Mouse (Mus musculus) forebrain, postnatal 0 days (tissue): ENCODE results near the gene Rfesd. TPM values are rescaled to one million over a fixed set of nuclear protein-coding genes. Genes with fewer than 3 reads are reported as not detected.

Experiments used
- ATAC-seq: fragments of 200-750 bp; cut with Nextera tagmentation; 2 replicates; pipeline ENCODE4 v1.8.0; 2017; ENCODE audit warnings: mild to moderate bottlenecking, moderate library complexity
- DNase-seq: peaks from one replicate; pipeline ENCODE4 v3.0.0-alpha.2; 2015
- H3K27ac ChIP-seq: fragments of 300-500 bp; sonication (generic); 2 replicates; pipeline ENCODE4 v1.5.1; 2014; ENCODE audit warnings: low read depth, mild to moderate bottlenecking, antibody characterized with exemption, low read length, moderate library complexity, mixed read lengths
- H3K27me3 ChIP-seq: fragments of 300-500 bp; sonication (generic); 2 replicates; pipeline ENCODE4 v1.6.1; 2014; ENCODE audit warnings: mild to moderate bottlenecking, low read length, mixed read lengths; ENCODE audit not compliant: insufficient read depth
- H3K36me3 ChIP-seq: fragments of 300-500 bp; sonication (generic); 2 replicates; pipeline ENCODE4 v1.6.1; 2014; ENCODE audit warnings: mild to moderate bottlenecking, moderate library complexity; ENCODE audit not compliant: insufficient read depth
- H3K4me1 ChIP-seq: fragments of 300-500 bp; sonication (generic); 2 replicates; pipeline ENCODE4 v1.6.1; 2014; ENCODE audit warnings: antibody characterized with exemption; ENCODE audit not compliant: insufficient read depth
- H3K4me2 ChIP-seq: fragments of 300-500 bp; sonication (generic); 2 replicates; pipeline ENCODE4 v1.6.1; 2014; ENCODE audit warnings: low read depth, mild to moderate bottlenecking, moderate library complexity
- H3K4me3 ChIP-seq: fragments of 300-500 bp; sonication (generic); 2 replicates; pipeline ENCODE4 v1.5.1; 2014; ENCODE audit warnings: low read depth, low read length, mixed read lengths
- H3K9ac ChIP-seq: fragments of 300-500 bp; sonication (generic); 2 replicates; pipeline ENCODE4 v1.6.1; 2014; ENCODE audit warnings: mild to moderate bottlenecking
- H3K9me3 ChIP-seq: fragments of 300-500 bp; sonication (generic); 2 replicates; pipeline ENCODE4 v1.6.1; 2016; ENCODE audit warnings: low read length
- CTCF ChIP-seq: sonication (generic); IDR thresholded peaks from 2 replicates; pipeline ENCODE4 v1.5.1; 2016; ENCODE audit warnings: antibody characterized with exemption, control low read depth, low read depth
- WGBS: fragments of 180-500 bp; shearing (Covaris S2); extraction: QIAGEN DNeasy Blood & Tissue Kit; methylation state at CpG from one replicate; pipeline ENCODE4 v1.1.7; 2014; 5-methylcytosine and 5-hydroxymethylcytosine counted together
- polyA plus RNA-seq: library from polyadenylated mRNA; unstranded; fragments of >200 nt; fragmentation: Nextera tagmentation; extraction: Ambion mirVana; gene quantifications from 2 replicates; pipeline ENCODE4 v1.2.1, GENCODE M21; 2015
- total RNA-seq: library from RNA; depleted of rRNA; stranded (reverse); fragments of >200 nt; gene quantifications from 2 replicates; pipeline ENCODE4 v1.2.3, GENCODE M21; 2014; rRNA removed

Gene Rfesd
- total RNA-seq (18.9 and 22.1 TPM in 2 replicates), polyA plus RNA-seq (23.4 and 24.9 TPM in 2 replicates)

DNA sequence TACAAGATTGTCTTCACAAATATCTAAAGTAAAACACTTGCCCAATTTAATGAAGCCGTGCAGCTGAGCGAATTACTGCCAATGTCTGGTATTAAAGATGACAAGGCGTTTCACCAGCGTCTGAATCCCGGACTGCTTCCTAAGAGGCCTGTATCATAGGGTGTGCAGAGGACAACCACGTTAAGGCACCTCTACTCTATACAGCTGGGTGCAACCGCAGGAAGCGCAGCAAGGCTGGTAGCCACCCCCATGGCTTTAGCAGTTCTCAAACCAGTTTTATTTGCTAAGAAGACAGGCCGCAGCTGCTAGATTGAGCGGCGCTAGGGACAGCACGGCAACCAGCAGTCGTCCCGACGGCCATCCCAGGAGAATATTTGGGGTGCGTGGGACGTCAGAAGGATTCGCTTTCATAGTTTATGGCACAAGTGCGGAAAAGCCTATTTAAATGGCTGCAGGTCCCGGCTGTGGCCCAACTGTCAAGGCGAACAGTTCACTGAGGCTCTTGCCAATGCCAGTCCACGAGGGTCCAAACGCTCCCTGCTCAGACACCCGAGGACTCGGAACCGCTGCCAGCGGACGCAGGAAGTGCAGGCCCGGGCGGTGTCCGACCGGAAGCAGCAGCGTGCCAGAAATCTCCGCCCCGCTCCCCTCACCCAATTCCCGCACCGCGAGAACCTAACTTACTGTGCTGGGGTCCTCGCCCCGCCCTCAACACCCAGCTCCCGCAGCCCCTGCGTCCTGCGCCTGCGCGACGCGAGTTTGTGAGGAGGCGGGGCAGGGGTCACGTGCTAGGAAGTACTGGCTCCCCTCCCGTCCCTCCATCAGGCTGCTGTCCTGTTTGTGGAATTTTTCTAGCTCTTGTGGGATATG is at the start of gene Rfesd:
Gene Rfesd, minus strand, starts transcription at position 746 of the 870 bp plus-strand sequence.
- DNase-seq (peak; percentile 99), ATAC-seq (peak; percentile 99)
- Histone ChIP-seq H3K4me3 (peak within 1 kb of the TSS; percentile 77), H3K4me2 (peak within 1 kb of the TSS; percentile 80), H3K9me3 (no peaks in the 10 kb centered on the region), H3K4me1 (peaks cover 5% of the 10 kb centered on the region; the same call in 1 of the 2 replicates), H3K9ac (peak within 1 kb of the TSS; percentile 96), H3K36me3 (no peaks in the 10 kb centered on the region), H3K27me3 (no peaks in the 10 kb centered on the region), H3K27ac (peak within 1 kb of the TSS; percentile 96)
- under 1% methylated on average over 50 of the region's 50 CpGs for WGBS
- TF ChIP-seq CTCF, result no peak

- Histone ChIP-seq H3K36me3 (peaks cover 16% of the 10 kb centered on the region), H3K27ac (no peak overlapping the region), H3K4me3 (no peak overlapping the region), H3K4me1 (no peaks in the 10 kb centered on the region), H3K27me3 (no peaks in the 10 kb centered on the region), H3K9ac (no peak overlapping the region), H3K9me3 (no peaks in the 10 kb centered on the region), H3K4me2 (no peak overlapping the region)
- 91% methylated on average over 13 of the region's 13 CpGs for WGBS
- TF ChIP-seq CTCF, result no peak
- no peak for ATAC-seq
- DNase-seq, result no peak
Observed at GRCm38 (mm10) chr13:76064363-76064945, 45.9 kb upstream of the Rfesd start.

GRCm38 (mm10) chr13:76063548-76063947 is 45.0 kb upstream of the Rfesd start:
- H3K36me3 ChIP-seq, result peaks cover 16% of the 10 kb centered on the region
- H3K9me3 ChIP-seq, result no peaks in the 10 kb centered on the region
- no peak for TF ChIP-seq CTCF
- no peak overlapping the region for H3K27ac ChIP-seq
- no peaks in the 10 kb centered on the region for H3K4me1 ChIP-seq
- no peak overlapping the region for H3K4me2 ChIP-seq
- no peak for DNase-seq
- ATAC-seq, result no peak
- no peak overlapping the region for H3K9ac ChIP-seq
- WGBS, result 92% methylated on average over 4 of the region's 4 CpGs
- H3K4me3 ChIP-seq, result no peak overlapping the region
- H3K27me3 ChIP-seq, result no peaks in the 10 kb centered on the region

- Histone ChIP-seq H3K27ac (no peak overlapping the region), H3K27me3 (no peaks in the 10 kb centered on the region), H3K4me3 (no peak overlapping the region), H3K4me2 (no peak overlapping the region), H3K9me3 (no peaks in the 10 kb centered on the region), H3K9ac (no peak overlapping the region), H3K4me1 (no peaks in the 10 kb centered on the region), H3K36me3 (peaks cover 16% of the 10 kb centered on the region)
- ATAC-seq (no peak), DNase-seq (no peak)
- 95% methylated on average over 3 of the region's 3 CpGs for WGBS
- TF ChIP-seq CTCF, result no peak
Observed at GRCm38 (mm10) chr13:76062569-76062968, 44.0 kb upstream of the Rfesd start.

- 79% methylated on average over 3 of the region's 3 CpGs for WGBS
- no peak overlapping the region for H3K4me2 ChIP-seq
- H3K9ac ChIP-seq, result no peak overlapping the region
- TF ChIP-seq CTCF, result no peak
- H3K4me3 ChIP-seq, result no peak overlapping the region
- H3K27me3 ChIP-seq, result no peaks in the 10 kb centered on the region
- ATAC-seq, result no peak
- no peaks in the 10 kb centered on the region for H3K9me3 ChIP-seq
- H3K36me3 ChIP-seq, result peaks cover 16% of the 10 kb centered on the region
- DNase-seq, result no peak
- H3K4me1 ChIP-seq, result no peaks in the 10 kb centered on the region
- no peak overlapping the region for H3K27ac ChIP-seq
Observed at GRCm38 (mm10) chr13:76062126-76062525, 43.6 kb upstream of the Rfesd start.

DNA sequence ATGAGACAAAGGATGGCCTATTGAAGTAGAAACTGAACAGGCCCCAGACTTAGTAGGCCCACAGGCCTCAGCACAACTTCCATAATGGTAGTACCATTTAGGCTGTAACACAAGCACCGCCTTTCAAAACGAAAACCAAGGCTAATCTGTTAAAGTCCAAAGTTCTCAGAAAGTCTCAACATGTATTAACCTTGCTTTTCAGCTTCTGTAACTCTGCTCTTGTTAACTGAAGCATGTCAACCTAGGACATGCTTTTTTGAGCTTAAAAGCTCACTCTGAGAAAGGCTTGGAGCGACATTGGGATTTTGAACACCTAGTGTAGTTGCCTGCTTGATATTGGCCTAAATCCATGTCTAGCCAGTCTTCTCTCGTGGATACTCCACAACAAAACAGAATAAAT is 41.1 kb upstream of the Rfesd start:
- H3K4me2 ChIP-seq, result no peak overlapping the region
- H3K9me3 ChIP-seq, result no peaks in the 10 kb centered on the region
- H3K27me3 ChIP-seq, result peaks cover 4% of the 10 kb centered on the region; the same call in 1 of the 2 replicates
- H3K4me1 ChIP-seq, result peaks cover 4% of the 10 kb centered on the region; the same call in 1 of the 2 replicates
- no peak overlapping the region for H3K4me3 ChIP-seq
- H3K9ac ChIP-seq, result no peak overlapping the region
- 91% methylated on average over 4 of the region's 4 CpGs for WGBS
- TF ChIP-seq CTCF, result no peak
- no peak for DNase-seq
- ATAC-seq, result no peak
- peaks cover 7% of the 10 kb centered on the region for H3K36me3 ChIP-seq
- no peak overlapping the region for H3K27ac ChIP-seq
